Mouse (Mus musculus): ENCODE results near the gene Gm20458.
A peak's percentile ranks its signal among the peaks of the same experiment; 100 is the strongest.

DNA sequence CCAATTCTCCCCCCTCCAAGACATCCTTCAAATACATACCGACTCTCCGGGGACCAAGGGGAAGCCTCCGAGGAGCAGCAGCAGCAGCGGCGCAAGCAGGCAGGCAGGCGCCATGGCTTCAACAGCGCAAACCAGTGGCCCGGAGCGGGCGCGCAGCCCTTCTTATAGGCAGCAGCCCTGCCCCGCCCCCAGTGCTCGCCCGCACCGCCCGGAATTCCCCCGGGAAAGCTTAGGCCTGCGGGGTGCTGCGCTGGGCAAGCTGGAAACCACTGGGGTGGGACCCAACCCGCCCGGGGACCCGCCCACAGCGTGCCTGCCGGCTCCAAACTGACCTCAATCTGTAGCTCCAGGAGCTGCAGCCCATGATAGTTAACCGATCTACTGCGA lies 17.7 kb upstream of the Gm20458 start:
- TF ChIP-seq CTCF (IDR thresholded peaks at IDR 0.05; ENCODE audit: low read depth, low read length) (no peak), POLR2A (IDR thresholded peaks at IDR 0.05; ENCODE audit: borderline replicate concordance, low read depth, low read length) (peak; percentile 95)
